Mouse (Mus musculus) activated CD4-positive, CD25-positive, alpha-beta regulatory T cell, adult 4 months (primary cell): ENCODE measurements around the gene Rbsn. TPM values are rescaled to one million over a fixed set of nuclear protein-coding genes. Genes with fewer than 3 reads are reported as not detected.

Experiments
- ATAC-seq: one replicate; pipeline ENCODE4 v1.8.0; 2017
- polyA plus RNA-seq, 2 experiments: library from polyadenylated mRNA; unstranded; fragments of 100-300 nt; shearing (Covaris generic); gene quantifications; one replicate each; pipeline ENCODE4 v1.2.1; 2017

Rbsn gene
- 1 to 10 TPM; 9.2 to 10.0 TPM for polyA plus RNA-seq

DNA sequence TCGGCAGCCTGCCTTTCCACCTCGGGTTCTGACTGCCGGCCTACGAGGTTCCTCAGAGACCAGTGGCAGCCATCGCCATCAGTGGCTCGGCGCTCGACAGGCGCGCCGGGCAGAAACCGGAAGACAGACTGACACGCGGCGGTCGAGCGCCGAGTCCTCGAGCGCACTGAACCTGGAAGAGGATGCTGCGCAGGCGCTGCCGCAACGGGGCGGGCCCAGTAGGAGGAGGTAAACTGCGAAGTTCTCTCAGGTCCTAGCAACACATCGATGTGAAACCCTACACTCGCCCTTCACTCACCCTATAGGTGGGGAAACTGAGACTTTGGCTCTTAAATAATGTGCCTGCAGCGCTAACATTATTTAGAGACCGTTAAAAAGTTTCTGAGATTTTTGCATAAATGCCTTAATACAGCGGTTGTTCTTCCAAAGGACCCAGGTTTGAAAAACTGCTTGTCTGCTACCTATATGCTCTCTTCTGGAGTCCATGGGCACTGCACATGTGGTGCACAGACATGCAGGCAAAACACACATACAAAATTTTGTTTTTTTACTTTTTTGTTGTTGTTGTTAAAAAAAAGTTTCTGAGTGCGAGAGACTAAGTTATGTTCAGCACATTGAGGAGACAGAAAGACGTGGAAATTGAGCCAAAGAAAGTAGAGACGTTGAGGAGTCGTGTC lies at the start of gene Rbsn:
Gene Rbsn (minus strand): TSS at position 153 of the 677 bp plus-strand sequence.
- ATAC-seq: peak; percentile 97

DNA sequence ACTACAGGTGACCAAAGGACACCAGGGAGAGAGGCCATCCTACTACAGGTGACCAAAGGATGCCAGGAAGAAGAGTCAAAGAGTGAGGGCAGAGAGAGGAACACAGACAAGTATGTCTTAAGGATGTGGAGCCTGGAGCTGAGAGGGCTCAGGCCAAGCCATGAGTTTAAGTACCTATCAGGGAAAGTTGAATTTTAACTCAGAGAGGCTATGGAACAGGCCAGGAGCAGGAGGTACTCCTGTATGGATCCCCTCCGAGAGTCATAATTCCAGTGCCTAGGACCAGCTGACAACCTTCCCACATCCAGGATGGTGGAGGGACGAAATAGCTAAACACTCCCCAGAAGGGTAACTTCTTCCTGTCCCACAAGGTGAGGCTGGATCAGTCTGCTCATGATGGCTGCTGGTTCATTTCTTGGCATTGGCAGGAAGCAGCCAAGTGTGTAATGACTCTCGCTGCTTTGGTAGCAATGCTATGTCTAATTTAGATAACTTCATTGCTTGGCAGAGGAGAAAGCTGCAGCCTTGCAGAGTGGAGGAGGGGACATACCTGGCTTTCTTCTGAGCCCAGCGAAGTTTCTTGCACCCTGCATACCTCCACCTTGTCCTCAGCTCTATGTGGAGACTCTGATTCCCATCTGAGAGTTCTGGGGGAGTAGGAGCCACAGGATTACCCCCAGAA lies 46.6 kb upstream of the Rbsn start:
- no peak for ATAC-seq

DNA sequence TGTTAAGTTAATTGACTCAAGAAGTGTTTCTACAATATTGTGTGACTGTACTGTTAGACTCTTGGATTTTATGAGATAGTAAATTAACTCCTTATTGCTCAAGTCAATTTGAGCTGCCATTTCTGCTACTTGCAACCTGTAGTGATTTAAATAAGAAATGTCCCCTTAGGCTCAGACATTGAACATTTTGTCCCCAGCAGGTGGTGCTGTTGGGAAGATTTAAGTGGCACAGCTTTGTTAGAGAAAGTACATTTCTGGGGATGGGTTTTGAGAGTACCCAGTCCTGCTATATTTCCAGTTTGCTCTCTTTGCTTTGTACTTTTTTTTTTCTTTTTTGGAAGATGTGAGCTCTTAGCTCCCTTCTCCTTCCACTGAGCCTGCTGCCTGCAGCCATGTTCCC lies 40.6 kb upstream of the Rbsn start:
- no peak for ATAC-seq

DNA sequence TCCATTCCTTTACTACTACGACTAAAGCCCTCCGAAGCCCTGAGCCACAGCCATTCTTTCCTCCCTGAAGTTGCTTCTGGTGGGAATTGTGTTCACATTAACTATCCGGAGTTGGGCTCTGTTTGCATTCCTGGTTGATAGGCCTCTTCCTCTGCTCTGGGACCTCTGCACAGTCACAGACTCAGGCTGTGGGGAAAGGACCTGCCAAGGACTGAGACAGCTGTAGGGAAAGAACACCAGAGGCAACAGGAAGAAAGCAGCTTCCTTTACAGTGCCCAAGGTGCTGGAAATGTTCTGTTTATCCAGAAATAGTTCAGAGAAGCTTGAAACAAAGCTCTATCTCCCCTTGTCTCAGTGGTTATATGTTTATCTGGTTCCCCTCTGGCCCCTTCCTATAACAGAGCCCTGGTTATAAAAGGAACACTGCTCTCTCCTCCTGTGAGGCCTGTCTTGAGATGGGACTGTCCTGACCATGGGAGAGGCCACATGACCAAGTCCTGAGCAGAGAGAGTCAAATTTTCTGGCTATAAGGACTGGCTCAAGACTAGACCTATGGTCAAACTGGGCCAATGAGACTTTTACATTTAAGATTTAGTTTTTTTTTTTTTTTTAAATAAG lies 38.6 kb upstream of the Rbsn start:
- no peak for ATAC-seq

DNA sequence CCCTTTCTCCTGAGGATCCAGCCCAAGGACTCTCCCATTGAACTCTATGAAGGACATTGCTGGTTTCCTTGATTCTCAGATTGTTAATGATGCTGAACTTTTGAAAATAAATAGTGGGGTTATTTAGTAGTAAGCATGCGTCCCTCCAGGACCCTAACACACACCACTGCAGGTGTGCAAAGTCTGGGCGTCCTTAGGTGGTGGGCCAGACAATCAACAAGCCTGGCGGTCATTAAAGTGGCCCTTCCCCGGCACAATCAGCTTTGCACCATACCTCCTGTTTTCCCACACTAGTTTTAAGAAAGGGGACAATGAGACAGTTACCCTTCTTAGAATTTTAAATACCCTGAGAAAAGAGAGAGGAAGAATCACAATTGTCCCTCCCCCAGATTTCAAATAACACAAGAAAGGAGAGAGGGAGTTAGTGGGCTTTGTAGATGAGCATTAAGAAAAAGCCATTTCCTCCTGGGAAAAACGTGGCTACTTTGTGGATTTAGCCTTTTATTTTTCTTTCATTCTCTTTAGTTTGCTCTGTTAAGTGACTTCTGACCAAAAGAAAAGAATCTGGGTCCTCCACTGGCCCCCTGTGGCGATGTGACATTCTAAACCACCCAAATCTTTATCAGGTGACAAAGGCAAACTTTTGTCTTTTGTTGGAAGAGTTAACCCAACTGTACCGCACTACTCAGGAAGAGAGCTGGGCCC lies 32.6 kb upstream of the Rbsn start:
- no peak for ATAC-seq

DNA sequence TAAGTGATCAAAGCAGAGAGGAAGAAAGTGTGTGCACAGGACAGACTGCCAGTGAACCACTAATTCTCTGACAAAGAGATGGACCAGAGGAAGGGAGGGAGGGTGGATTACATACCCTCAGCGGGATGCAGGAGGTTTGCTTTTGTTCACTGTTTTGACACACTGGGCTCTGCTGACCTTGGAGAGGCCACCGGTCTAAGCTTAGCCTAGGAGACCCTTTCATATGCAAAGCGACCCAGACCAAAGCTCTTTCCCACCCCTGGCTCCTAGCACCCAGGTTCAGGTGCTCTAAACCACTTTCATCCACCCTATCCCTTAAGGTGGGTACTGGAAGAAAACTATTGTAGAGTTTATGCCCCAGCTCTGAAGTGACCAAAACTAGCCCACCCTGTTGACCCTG lies 31.6 kb upstream of the Rbsn start:
- ATAC-seq: no peak

DNA sequence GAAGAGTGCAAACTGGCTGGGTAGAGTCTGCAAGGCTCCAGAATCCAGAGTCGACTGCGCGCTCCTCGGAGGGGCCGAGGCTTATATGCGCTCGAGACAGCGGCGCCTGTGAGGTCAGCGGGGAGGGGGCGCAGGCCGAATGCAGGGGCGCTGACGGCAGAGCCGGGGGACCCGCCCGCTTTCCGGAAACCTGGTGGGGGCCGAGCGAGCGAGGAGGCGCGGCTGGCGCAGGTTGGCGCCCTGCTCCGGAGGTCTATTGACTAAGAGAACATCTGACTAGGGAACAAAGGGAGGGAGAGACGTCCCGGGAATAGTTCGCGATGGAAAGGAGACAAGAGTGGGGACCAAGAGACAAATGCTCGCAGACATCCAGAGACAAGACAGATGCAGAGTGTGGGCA lies 29.9 kb upstream of the Rbsn start, which contains the start of gene Trh:
Gene Trh (minus strand): TSS at position 60 of the 400 bp plus-strand sequence.
- no peak for ATAC-seq

DNA sequence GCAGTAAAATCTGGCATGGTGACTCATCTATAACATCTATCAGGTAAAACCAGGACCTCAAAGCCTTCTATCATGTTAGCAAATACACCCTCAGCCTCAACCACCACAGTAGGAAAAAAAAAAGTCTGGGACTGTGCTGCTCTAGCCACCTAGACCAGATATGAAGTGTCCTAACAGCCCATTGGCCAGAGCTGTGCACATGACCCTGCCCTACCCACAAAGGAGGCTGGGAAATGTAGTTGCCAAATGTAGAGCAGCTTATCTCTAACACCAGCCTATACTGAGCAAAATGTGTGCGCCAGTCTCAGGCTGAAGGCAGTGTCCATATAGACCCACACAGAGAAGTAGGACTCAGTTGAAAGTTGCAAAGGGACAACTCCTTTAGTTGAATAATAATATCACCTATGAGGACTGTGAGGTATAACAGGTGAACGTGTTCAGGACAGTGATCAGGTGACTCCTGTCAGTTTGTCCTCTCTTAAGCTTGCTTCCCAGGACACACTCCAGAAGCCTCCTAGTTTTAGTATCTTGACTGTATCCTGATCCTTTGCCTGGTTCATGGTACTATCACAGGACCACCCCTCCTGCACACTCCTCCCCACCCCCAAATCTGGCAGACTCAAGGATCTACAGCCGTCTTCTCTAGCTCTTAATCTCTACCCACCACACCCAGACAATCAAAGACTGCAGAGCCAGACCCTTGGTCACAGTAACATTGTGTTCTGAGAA lies 26.6 kb upstream of the Rbsn start:
- ATAC-seq: peak; percentile 81

DNA sequence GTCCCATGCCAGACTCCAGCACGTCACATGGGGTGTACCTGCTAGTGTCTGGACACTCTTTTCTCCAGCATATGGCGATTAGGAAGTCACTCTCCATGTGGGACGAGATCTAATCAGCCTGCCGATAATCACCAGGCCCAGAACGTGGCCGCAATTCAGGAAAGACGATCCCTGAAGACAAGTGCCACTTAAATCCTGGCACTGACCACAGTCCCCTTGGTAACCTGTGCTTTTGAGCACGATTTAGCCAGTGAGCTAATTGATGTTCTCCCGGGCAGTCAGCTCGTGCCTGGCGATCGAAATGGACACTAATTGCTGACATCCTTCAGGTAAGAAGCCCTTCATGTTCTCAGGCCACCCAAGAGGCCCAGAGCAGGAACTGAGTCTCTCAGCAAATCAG lies 20.3 kb upstream of the Rbsn start:
- no peak for ATAC-seq

DNA sequence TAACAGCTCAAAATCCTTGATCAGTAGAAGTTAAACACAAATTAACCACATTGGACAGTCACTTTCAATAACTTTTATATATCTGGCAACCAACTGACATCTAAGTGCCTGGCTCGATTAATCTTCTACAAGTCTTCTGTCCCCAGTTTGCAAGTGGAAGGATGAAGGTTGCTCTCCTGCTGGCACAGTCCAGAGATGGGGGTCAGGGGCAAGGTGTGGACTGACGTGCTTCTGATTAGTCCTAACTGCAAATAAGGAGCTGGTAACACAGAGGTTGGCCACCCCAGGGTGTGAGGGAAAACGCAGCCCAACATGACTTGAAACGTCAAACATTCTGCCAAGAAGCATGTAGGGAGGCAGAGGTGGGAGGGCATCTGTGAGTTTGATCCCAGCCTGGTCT lies 17.0 kb upstream of the Rbsn start:
- ATAC-seq: no peak

DNA sequence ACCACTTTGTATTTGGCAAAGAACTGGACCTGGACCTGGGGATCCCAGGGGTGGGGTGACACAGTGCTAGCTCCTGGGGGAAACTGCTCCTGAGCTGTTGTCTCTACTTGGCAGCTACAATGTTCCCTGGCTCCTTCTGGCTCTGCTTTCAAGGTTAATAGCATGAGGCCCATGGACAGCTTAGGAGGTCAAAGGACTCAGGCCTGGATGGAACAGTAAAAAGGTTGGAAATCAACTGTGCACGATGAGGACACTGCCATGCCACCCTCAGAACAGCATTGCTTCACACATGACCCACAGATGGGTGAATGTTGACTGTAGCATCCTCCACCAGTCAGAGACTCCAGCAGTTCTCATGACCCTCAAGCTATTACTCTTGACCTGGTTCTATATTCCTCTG lies 16.6 kb upstream of the Rbsn start:
- no peak for ATAC-seq

DNA sequence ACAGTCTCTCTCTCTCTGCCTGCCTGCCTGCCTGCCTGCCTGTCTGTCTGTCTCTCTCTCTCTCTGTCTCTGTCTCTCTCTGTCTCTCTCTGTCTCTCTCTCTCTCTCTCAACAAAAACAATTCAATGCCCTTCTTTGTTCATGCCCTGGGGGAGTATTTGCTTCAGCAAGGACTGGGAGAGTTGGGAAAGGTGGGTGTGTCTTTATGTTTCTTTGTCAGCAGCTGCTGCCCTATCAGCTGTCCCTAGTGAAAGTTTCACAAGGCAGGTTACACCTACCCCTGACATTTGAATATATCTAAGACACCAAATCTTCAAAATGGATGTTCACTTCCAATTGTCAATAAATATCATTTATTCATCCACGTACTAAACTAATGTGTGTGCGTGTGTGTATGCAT lies 14.9 kb upstream of the Rbsn start:
- ATAC-seq: no peak

DNA sequence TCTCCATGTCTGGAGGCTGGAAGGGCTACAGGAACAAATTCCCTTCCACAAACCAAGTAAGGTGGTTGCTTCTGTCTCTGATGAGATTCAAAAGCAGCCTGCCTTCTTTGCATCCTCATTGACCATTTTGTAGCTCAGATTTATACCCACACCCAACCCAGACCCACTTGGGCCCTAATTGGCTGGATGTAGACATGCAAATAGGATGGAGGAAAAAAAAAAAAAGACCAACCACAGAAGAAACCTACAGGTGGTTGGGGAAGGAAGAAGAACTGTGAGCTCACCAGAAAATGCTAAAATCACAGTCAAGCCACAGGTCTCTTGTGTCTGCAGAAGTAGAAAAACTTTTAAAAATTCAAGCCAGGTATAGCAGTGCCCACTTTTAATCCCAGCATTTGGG lies 14.4 kb upstream of the Rbsn start:
- ATAC-seq: no peak

DNA sequence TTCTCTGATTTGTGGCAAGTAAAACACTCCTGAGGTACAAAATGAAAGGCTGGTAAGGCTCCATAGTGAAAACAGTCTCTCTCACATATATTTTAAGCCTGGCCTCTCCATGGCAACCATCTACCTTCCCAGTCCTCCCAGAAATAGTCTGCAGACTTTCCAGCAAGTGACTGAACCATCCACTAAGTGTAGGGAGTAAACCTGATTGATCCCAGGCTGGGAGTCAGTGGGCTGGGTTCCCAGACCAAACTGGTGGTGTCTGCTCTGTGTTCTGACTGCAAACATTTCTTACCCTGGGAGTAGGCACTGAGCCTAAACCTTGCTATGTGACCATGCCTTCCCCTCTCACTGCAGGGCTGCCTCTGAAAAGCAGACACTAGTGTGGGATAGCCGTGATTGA lies 10.3 kb upstream of the Rbsn start:
- ATAC-seq: no peak

DNA sequence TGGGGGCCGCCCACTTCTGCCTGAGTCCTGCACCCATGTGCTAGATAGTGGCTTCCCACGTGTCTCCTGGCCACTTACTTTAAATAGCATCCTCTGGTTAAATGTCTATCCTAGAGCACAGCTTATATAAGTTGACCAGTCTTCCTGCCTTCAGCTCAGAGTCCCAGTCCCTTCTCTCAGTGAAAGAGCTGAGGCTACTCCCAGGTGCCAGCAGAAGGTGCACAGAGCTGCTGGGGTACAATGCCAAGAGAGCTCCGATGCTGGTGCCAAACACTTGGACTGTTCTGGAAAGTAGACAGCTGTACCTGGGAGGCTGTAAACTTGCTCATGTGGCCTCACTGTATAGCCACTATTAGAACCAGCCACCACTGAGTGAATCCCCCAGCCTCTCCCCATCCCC lies 7.3 kb upstream of the Rbsn start:
- ATAC-seq: no peak

DNA sequence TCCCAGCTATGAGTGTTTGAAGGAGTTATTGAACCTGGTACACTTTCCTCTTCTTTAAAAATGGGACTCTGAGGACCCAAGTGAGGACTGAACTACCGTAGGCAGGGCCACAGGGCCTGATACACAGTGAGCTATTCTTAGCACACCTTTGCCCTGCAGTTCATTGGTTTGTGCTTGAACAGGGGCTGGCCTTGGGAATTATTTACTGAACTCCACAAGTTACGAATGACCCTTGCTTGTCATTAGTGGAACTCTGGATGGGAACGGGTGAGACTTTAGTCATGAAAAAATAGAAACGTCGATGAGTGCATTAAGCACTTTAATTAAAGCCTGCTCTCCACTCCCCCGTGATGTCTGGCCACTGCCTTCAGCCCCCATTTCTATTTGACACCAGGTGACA lies 6.9 kb upstream of the Rbsn start:
- ATAC-seq: no peak

DNA sequence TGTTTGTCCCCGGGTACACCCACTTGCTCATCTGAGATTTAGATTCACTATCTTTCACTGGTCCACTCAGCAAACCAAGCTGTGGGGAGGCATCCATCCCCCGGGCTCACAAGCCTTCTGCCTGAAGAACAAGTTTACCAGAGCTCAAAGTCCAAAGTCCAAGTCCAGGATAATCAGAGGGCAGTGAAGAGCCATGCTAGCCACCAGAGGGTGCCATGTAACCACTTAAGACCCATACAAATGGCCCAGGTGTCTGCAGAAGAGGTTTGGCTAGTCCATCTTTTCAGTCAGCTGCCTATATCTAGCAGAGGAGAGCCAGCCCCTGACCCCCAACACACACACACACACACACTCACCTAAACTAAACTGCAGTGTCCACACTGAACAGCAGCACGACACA lies 4.7 kb upstream of the Rbsn start:
- ATAC-seq: no peak

DNA sequence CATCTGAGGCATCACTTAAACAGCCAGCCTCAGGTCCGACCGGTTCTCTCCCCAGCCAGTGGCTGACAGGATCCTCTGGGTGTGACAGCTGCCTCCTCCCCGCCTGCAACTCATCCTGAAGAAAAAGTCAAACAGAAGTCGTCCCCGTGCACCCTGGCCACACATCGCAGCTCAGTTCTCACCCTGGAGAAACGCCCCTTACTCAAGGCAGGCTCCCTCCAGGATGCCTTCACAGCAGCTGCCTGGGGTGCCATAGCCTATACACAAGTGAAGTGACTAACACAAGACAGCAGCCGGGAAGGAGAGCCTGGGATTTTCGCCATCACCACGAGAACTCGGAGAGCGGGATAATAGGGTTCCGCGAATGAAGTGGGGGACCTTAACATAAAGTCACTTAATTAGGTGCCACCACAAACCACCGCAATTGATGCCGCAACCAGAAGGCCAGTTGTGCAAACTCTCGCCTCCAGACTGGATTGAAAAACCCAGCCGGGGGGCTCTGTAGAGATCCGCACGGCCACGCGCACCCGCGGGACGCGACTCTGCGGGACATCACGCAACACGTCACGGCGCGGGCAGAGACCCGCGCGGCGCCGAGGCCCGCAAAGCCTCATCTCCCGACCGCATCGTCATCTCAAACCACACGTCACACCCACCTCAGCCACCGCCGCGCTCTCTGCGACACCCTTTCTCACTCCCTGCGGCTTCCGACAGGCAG lies 511 bp downstream of the Rbsn start:
- ATAC-seq: peak; percentile 37

DNA sequence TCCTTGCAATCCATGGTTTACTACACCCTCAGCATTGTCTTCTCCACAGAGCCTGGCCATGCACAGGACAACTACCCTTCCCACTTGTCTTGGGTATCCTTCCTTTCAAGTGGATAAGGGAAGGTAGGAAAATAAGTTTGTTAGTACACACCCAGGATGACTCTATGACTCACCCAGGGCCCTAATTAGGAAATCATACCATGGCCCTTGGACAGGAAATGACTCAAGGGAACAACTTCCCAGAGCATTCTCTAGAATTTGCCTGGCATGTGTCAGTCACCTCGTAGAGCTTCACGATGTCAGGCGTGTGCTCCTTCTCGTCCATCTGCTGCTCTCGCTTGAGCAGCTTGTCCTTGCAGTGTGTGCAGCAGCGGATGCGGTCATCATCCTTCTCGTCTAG lies 15.3 kb downstream of the Rbsn start:
- no peak for ATAC-seq

DNA sequence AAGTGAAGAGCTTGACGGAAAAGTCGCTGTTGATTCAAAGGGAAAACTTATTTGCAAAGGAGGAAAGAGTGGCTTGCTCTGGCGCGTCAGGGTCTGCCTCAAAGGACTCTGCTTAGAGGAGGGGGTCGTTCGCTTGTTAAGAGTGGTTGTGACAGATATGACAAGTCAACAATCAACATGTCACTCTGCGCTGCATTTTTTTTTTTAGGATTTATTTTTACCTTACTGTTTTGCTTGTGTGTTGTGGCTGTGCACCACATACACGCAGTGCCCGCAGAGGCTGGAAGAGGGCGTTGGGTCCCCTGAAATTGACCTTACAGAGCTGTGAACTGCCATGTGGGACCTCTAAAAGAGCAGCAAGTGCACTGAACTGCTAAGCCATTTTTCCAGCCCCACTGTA lies 30.5 kb downstream of the Rbsn start:
- peak; percentile 17 for ATAC-seq

DNA sequence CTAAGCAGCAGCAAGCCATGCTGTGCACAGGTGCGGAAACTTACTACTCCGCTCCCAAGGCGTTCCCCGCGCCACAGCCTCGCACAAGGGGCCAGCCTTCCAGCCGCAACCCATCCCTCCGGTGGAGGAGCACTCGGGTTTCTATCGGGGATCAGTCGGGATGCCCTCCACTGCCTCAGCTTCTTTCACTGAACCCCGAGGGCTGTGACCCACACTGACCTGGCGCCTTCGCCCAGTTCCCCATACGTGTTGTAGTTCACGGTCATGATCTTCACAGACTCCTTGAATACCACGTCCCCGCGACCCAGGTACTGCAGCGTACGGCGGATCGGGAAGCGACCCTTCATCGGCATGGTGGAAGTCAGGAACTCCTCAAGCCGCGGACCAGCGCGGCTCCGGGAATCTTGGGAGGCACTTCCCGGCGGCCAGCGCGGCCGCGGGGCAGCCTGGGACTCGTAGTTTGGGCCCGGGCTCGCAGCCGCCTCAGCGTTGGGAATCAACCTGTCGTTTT lies 31.0 kb downstream of the Rbsn start, which contains the start of gene Mrps25:
Gene Mrps25 (minus strand): TSS at position 413 of the 511 bp plus-strand sequence.
- peak; percentile 69 for ATAC-seq

DNA sequence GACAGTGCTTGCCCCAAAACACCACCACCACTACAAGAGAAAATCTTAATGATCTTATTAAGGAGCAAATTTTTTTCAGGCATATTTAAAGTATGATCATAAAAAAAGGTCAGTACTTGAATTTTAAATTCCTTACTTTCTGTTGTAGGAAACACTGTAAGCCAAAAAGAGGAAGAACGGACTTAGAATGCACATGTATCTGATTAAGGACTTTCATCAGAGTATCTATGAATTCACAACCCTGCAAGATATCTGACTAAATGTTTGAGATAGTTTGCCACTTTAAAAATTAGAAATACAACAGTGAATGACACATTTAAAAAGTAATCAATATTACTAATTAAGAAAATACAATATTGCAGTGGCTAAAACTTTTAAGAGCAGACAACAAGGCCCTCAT lies 38.3 kb downstream of the Rbsn start:
- ATAC-seq: no peak
